Mouse (Mus musculus): ENCODE measurements at regions not wholly inside any gene's neighbourhood (a gene's known extent, or its start where the extent isn't known, plus 50 kb on each side); places are given as distances from the start of the nearest gene placed in this dataset.
"Not testable (repeated sequence)": the region's sequence is repeated elsewhere in the genome, so short reads cannot be mapped to it uniquely, and the experiment has no call there.

DNA sequence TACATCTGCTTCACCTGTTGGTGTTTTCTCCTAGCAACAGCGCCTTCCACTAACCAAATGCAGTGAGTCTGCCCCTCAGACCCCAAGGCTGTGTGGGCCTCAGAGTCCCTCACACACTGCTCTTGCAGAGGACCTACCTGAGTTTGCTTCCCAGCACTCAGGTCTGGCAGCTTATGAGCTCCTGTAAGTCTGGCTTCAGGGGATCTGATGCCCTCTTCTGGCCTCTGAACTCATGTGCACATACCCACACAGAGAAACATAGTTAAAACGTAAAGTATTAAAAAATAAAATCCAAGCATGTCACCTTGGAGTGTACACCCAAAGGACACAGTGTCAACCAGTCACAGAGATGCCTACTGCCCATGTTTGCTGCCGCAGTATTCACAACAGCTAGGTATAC, 108.8 kb upstream of the A430005L14Rik start:
- peaks cover 6% of the 10 kb centered on the region; the same call in 1 of the 2 replicates for H3K4me1 ChIP-seq

DNA sequence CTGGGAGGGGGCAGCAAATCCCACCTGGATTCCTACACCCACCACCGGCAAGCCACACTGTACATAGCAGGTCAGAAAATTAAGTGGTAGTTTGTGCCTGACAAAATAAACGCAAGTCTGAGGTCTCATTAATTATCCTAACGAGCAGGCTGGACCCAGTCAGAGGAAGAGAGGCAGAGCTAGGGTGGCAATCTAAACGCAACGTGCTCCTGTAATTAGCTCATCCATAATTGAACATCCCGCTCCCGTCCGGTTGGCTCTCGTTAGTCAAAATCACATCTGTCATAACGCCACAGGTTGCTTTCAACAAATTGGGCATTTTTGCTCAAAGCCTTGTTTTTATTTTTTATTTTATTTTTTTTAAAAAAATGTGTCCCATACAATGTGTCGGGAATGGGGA, 106.9 kb upstream of the A430005L14Rik start:
- Histone ChIP-seq H3K4me1 (peaks cover 5% of the 10 kb centered on the region; the same call in 1 of the 2 replicates), H3K9ac (no peak overlapping the region), H3K4me2 (no peak overlapping the region), H3K27ac (no peak overlapping the region), H3K27me3 (peaks cover 22% of the 10 kb centered on the region), H3K36me3 (no peaks in the 10 kb centered on the region), H3K4me3 (replicated peaks) (no peak overlapping the region), H3K9me3 (replicated peaks) (no peaks in the 10 kb centered on the region)
- ATAC-seq (replicated peaks; ENCODE audit: low FRiP score) = no peak
- 53% methylated on average over 11 of the region's 11 CpGs for WGBS

More for the DNA sequence above, 108.8 kb upstream of the A430005L14Rik start:
- Histone ChIP-seq H3K27ac (no peak overlapping the region), H3K27me3 (peaks cover 35% of the 10 kb centered on the region), H3K36me3 (no peaks in the 10 kb centered on the region), H3K4me2 (no peak overlapping the region), H3K4me3 (replicated peaks) (no peak overlapping the region), H3K9ac (no peak overlapping the region), H3K9me3 (replicated peaks) (no peaks in the 10 kb centered on the region)
- no peak for ATAC-seq (replicated peaks; ENCODE audit: low FRiP score)
- 72% methylated on average over 3 of the region's 3 CpGs for WGBS

DNA sequence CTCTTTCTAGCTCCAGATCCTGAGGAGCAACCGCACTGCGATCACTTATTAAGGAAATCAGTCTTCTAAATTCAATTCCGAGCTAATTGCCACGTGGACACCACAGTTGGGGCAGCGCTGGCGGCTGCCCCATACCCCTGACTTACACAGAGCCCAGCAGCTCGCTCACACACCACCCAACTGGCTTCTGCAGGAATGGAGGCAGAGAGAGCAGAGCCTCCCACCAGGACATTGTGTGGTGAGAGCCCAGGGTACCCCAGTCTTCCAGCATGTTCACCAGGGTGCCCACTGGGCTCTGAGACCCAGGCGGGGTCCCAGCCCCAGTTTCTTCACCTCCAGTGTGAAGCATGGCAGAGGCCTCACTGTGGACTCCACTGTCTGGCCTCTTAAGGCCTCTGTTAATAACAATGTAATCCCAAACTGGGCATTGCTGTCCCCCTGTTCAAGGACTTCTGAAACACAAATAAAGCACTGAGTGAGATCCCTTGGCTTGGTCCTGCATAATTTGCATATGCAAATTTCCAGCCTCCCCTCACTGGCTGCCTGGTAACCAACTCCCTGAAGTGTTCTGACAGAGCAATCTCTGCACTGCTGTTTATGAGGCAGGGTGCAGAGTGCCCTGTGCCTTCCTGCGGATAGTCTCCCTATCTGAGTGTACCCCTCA, 102.8 kb upstream of the A430005L14Rik start:
- ATAC-seq (replicated peaks; ENCODE audit: low FRiP score) = no peak
- no peaks in the 10 kb centered on the region for H3K4me1 ChIP-seq
- H3K9ac ChIP-seq = no peak overlapping the region
- H3K27me3 ChIP-seq = peaks cover 2% of the 10 kb centered on the region; the same call in 1 of the 2 replicates
- WGBS = 74% methylated on average over 9 of the region's 9 CpGs
- H3K27ac ChIP-seq = no peak overlapping the region
- no peaks in the 10 kb centered on the region for H3K9me3 ChIP-seq (replicated peaks)
- H3K4me3 ChIP-seq (replicated peaks) = no peak overlapping the region
- no peaks in the 10 kb centered on the region for H3K36me3 ChIP-seq
- H3K4me2 ChIP-seq = no peak overlapping the region

DNA sequence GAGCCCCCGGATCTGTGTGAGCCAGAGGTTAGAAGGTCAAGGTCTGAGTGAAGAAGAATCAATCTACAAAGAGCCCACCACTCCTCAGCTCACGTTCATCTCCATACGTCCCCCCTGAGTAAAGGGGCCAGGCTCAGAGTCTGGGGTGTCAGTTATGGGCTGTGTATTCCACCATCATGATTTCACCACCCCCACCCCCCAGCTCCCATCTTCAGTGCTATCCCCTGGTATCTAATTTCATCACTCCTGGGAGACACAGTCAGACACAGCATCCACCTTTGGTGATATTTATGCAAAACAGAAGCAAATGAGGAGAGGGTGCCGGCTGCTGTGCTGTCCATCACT, 102.3 kb upstream of the A430005L14Rik start:
- H3K4me1 ChIP-seq = no peaks in the 10 kb centered on the region
- ATAC-seq (replicated peaks; ENCODE audit: low FRiP score) = no peak
- 0 out of 2 replicates have a peak, but pooled peaks cover 2% of the 10 kb centered on the region for H3K27me3 ChIP-seq
- no peak overlapping the region for H3K4me2 ChIP-seq
- no peak overlapping the region for H3K27ac ChIP-seq
- no peaks in the 10 kb centered on the region for H3K9me3 ChIP-seq (replicated peaks)
- H3K36me3 ChIP-seq = no peaks in the 10 kb centered on the region
- WGBS = 43% methylated on average over 4 of the region's 4 CpGs
- H3K9ac ChIP-seq = no peak overlapping the region
- no peak overlapping the region for H3K4me3 ChIP-seq (replicated peaks)

DNA sequence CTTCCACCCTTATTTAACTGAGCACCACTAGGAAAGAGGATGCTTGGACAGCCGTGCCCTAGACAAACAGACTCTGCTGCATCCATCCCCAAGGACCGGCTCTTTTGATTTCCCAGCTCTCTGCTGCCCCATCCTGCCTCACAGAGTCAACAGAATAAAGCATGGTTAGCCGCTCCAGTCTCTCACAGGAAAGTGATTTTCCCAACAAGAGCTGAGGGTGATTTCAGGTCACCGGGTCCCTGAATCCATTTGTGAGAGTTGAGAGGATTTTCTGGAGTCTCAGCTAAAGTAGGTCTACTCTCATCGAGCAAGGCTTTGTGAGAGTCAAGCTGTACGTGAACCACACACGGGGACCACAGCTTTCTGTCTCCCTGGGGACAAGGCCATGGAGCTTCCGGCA, 95.6 kb upstream of the A430005L14Rik start:
- Histone ChIP-seq H3K27me3 (0 out of 2 replicates have a peak, but pooled peaks cover 4% of the 10 kb centered on the region), H3K9me3 (replicated peaks) (no peaks in the 10 kb centered on the region), H3K4me1 (no peaks in the 10 kb centered on the region), H3K4me2 (no peak overlapping the region), H3K36me3 (no peaks in the 10 kb centered on the region), H3K9ac (no peak overlapping the region), H3K4me3 (replicated peaks) (no peak overlapping the region), H3K27ac (no peak overlapping the region)
- no peak for ATAC-seq (replicated peaks; ENCODE audit: low FRiP score)
- 60% methylated on average over 8 of the region's 8 CpGs for WGBS

DNA sequence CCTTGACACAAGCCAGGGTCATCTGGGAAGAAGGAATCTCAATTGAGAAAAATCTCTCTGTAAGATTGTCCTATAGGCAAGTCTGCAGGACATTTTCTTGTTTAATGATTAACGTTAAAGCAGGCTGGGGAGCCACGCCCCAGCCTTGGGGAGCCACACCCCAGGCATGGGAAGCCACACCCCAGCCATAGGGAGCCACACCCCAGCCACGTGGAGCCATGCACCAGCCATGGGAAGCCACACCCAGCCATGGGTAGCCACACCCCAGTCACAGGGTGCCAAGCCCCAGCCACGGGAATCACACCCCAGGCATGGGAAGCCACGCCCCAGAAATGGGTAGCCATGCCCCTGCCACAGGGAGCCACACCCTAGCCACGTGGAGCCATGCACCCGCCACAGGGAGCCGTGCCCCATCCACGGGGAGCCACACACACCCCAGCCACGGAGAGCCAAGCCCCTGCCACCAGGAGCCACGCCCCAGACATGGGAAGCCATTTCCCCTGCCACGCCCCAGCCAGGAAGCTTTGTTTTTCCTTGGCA, 94.8 kb upstream of the A430005L14Rik start:
- 79% methylated on average over 12 of the region's 12 CpGs for WGBS
- no peaks in the 10 kb centered on the region for H3K9me3 ChIP-seq (replicated peaks)

DNA sequence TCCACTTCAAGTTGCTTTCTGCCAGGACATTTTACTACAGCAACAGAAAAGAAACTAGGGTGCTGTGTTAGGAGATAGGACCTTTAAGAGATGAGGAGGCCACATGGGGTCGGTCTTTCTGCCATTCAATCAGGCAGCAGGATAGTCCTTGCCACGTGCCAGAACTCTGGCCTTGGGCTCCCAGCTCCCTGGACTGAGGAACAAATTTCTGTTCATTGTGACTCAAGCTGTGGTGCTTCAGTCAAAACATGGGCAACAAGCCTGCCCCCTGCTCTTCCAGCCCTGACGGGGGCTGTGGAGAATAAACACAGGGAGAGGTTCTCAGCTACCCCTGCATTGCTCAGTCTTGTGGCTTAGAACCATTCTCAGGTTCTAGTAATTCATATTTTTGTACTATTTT, 84.7 kb upstream of the A430005L14Rik start:
- Histone ChIP-seq H3K27ac (no peak overlapping the region), H3K9me3 (replicated peaks) (no peaks in the 10 kb centered on the region), H3K9ac (no peak overlapping the region), H3K36me3 (no peaks in the 10 kb centered on the region), H3K27me3 (no peaks in the 10 kb centered on the region), H3K4me3 (replicated peaks) (no peak overlapping the region), H3K4me2 (no peak overlapping the region), H3K4me1 (no peaks in the 10 kb centered on the region)
- no peak for ATAC-seq (replicated peaks; ENCODE audit: low FRiP score)
- WGBS = 81% methylated on average over 3 of the region's 3 CpGs

More for the DNA sequence above, 94.8 kb upstream of the A430005L14Rik start:
- H3K27me3 ChIP-seq = peaks cover 7% of the 10 kb centered on the region; the same call in 1 of the 2 replicates
- ATAC-seq (replicated peaks; ENCODE audit: low FRiP score) = no peak
- no peak overlapping the region for H3K27ac ChIP-seq
- no peaks in the 10 kb centered on the region for H3K4me1 ChIP-seq
- no peak overlapping the region for H3K4me3 ChIP-seq (replicated peaks)
- no peak overlapping the region for H3K9ac ChIP-seq
- H3K36me3 ChIP-seq = no peaks in the 10 kb centered on the region
- no peak overlapping the region for H3K4me2 ChIP-seq

DNA sequence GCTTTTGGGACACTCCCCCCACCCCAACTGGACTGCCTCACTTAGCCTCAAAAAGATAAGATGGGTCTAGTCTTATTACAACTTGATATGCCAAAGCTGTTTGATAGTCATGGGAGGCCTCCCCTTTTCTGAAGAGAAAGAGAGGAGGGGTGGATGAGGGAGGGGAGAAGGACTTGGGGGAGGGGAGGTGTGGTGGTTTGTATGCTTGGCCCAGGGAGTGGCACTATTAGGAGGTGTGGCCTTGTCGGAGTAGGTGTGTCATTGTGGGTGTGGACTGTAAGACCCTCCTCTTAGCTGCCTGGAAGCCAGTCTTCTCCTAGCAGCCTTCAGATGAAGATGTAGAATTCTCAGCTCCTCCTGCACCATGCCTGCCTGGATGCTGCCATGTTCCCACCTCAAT, 82.0 kb upstream of the A430005L14Rik start:
- WGBS = 62% methylated on average over 1 of the region's 1 CpGs

DNA sequence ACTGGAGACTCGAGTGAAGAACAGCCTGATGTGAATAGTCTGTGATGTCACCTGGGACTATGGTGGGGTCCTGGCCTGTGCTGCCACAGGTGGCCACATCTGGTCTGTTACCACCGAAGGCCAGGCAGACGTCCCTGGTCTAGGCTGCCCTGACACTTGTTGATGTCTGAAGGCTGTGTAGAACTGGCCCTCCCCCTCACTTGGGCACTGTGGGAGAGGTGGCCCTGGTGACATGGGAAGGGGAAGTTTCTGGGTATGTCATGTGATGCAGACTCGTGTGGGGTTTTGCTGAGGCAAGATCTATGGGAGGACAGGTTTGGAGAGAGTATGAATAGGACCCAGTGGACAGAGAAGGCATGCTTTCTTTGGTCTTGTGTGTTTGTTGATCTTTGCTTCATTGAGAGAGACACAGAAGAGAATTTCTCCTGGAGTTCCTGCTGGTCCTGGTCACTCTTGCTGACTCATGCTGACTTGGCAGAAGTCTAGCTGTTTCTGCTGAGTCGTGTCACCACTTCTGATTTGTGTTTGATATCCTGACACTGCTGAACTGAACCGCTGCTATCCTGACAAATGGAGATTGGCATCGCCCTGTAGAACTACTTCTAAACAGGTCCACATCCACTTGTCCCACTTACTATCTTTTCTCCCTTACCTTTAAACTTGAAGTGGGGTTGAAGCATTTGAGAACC, 79.9 kb upstream of the A430005L14Rik start:
- WGBS = 64% methylated on average over 7 of the region's 7 CpGs
- Histone ChIP-seq H3K4me3 (replicated peaks) (no peak overlapping the region), H3K27me3 (0 out of 2 replicates have a peak, but pooled peaks cover 4% of the 10 kb centered on the region), H3K9ac (no peak overlapping the region), H3K4me1 (no peaks in the 10 kb centered on the region), H3K27ac (no peak overlapping the region), H3K36me3 (no peaks in the 10 kb centered on the region), H3K9me3 (replicated peaks) (no peaks in the 10 kb centered on the region), H3K4me2 (no peak overlapping the region)
- ATAC-seq (replicated peaks; ENCODE audit: low FRiP score) = no peak

More for the DNA sequence above, 82.0 kb upstream of the A430005L14Rik start:
- H3K27me3 ChIP-seq; H3K36me3 ChIP-seq; H3K4me3 ChIP-seq (replicated peaks); ATAC-seq (replicated peaks; ENCODE audit: low FRiP score); H3K4me1 ChIP-seq; H3K9ac ChIP-seq; H3K27ac ChIP-seq; H3K4me2 ChIP-seq; H3K9me3 ChIP-seq (replicated peaks): not testable (repeated sequence)

DNA sequence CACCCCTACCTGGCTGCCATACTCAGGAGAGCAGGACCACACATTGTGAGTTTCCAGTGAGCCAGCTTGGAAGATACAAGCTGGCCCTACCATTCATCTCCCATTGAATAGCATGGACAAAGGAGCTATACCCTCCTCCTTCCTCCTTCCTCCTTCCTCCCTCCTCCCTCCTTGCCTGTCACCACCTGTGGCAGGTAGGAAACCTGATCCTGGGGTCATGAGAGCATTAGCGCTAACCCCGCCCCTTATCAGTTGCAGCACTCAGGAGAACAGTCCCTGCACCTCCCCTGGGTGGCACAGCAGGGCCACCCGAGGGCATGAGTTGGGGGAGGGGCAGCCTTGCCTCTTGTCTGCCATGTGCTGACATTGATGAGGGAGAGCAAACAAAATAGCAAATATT, 74.0 kb upstream of the A430005L14Rik start:
- 0 out of 2 replicates have a peak, but pooled peaks cover 4% of the 10 kb centered on the region for H3K27me3 ChIP-seq
- WGBS = 32% methylated on average over 3 of the region's 3 CpGs
- no peaks in the 10 kb centered on the region for H3K4me1 ChIP-seq

DNA sequence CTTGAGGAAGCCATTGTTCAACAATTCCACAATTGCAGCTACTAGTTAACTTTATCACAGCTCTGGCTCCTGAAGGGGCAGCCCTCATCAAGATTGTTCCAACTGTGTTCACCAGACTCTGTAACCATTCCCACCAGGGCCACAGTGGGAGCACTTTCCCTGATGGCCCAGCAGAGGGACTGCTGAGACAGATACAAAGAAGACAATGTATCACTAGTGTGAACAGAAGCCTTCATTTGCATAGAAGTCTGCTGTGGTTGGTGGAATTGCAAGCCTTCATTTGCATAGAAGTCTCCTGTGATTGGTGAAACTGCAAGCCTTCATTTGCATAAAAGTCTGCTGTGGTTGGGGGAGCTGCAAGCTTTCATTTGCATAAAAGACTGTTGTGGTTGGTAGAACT, 73.0 kb upstream of the A430005L14Rik start:
- no peak overlapping the region for H3K27ac ChIP-seq
- H3K4me3 ChIP-seq (replicated peaks) = no peak overlapping the region
- no peaks in the 10 kb centered on the region for H3K36me3 ChIP-seq
- no peak overlapping the region for H3K4me2 ChIP-seq
- H3K9me3 ChIP-seq (replicated peaks) = no peaks in the 10 kb centered on the region
- no peak for ATAC-seq (replicated peaks; ENCODE audit: low FRiP score)
- 0 out of 2 replicates have a peak, but pooled peaks cover 4% of the 10 kb centered on the region for H3K27me3 ChIP-seq
- no peaks in the 10 kb centered on the region for H3K4me1 ChIP-seq
- H3K9ac ChIP-seq = no peak overlapping the region

More for the DNA sequence above, 74.0 kb upstream of the A430005L14Rik start:
- Histone ChIP-seq H3K4me2 (no peak overlapping the region), H3K9me3 (replicated peaks) (no peaks in the 10 kb centered on the region), H3K36me3 (no peaks in the 10 kb centered on the region), H3K9ac (no peak overlapping the region), H3K27ac (no peak overlapping the region), H3K4me3 (replicated peaks) (no peak overlapping the region)
- no peak for ATAC-seq (replicated peaks; ENCODE audit: low FRiP score)

DNA sequence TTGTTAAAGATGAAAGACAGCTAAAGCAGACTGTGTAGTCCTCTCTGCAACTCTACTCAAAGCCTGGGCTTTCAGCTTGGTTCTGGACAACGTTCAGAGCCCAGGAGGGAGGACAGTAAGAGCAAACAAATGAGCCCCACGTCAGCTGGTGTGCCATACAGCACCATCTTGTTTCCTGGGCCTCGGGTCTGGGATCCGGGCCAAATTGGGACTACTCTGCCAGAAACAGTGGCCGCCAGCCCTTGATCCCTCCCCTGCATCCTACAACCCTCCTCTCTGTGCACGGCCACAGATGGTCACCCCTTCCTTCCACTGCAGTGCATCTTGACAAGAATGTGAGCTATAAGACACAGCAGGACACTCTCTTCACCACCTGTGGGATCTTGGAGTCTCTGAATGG, 71.2 kb upstream of the A430005L14Rik start:
- Histone ChIP-seq H3K27me3 (no peaks in the 10 kb centered on the region), H3K9me3 (replicated peaks) (no peaks in the 10 kb centered on the region), H3K36me3 (no peaks in the 10 kb centered on the region), H3K27ac (no peak overlapping the region), H3K4me1 (no peaks in the 10 kb centered on the region), H3K4me2 (no peak overlapping the region), H3K4me3 (replicated peaks) (no peak overlapping the region), H3K9ac (no peak overlapping the region)
- ATAC-seq (replicated peaks; ENCODE audit: low FRiP score) = no peak
- 79% methylated on average over 6 of the region's 6 CpGs for WGBS

Data from kidney, embryonic 15.5 days (tissue).